Mouse (Mus musculus): ENCODE measurements at regions not wholly inside any gene's neighbourhood (a gene's known extent, or its start where the extent isn't known, plus 50 kb on each side); places are given as distances from the start of the nearest gene placed in this dataset.
"Not testable (repeated sequence)": the region's sequence is repeated elsewhere in the genome, so short reads cannot be mapped to it uniquely, and the experiment has no call there.

DNA sequence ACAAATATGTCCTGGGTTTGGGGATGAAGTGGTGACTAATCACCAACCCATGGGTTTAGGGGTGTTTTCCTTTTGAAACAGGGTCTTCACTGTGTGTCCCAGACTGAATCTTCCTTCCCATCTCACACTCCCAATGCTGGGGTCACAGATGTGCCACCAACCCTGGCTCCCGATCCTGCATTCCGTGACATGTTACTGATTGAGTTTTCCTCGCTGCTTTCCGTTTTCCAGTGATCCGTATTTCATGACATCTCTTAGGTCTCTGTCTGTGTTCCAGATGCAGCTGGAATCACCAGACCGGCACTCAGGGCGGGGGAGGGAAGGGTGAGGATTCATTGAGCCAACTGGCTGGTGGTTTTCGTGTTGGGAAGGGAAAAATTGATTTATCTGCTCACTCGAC, 157.1 kb downstream of the Opa1 start:
- DNase-seq (ENCODE audit: low spot score in 2 of 2): no peak
- intact Hi-C loops (cut with DNase I): no loop called here

- no peak for DNase-seq (ENCODE audit: low spot score in 2 of 2)
Measured at GRCm38 (mm10) chr16:29738075-29738474, 158.9 kb downstream of the Opa1 start.

GRCm38 (mm10) chr16:29742497-29743230, 163.5 kb downstream of the Opa1 start:
- intact Hi-C loops (cut with DNase I): no loop called here

More at GRCm38 (mm10) chr16:29738075-29738474, 158.9 kb downstream of the Opa1 start:
- intact Hi-C loops (cut with DNase I): no loop called here

GRCm38 (mm10) chr16:29745486-29745885, 166.4 kb downstream of the Opa1 start:
- intact Hi-C loops (cut with DNase I): no loop called here
- no peak for DNase-seq (ENCODE audit: low spot score in 2 of 2)

More at GRCm38 (mm10) chr16:29742497-29743230, 163.5 kb downstream of the Opa1 start:
- DNase-seq (ENCODE audit: low spot score in 2 of 2): no peak

DNA sequence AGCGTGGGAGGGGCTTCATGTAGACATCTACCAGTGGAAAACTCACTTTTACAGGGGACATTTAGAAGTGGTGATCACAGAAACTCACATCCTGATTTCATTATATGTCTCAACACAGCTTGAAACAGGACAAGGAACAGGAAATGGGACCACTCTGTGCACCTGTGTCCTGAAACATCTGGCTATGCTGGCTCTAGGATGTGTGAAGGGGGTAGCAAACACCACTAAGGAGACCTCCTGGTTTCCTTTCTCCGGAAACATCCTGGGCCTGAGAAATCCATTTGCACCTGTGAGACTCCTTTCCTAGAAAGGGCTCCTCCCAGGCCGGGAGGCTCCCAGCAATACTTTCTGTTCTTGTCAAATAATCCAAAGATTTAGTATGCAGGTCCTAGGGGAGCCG, 167.1 kb downstream of the Opa1 start:
- DNase-seq (ENCODE audit: low spot score in 2 of 2): no peak

GRCm38 (mm10) chr16:29749167-29749566, 170.0 kb downstream of the Opa1 start:
- intact Hi-C loops (cut with DNase I): no loop called here

More for the DNA sequence above, 167.1 kb downstream of the Opa1 start:
- intact Hi-C loops (cut with DNase I): no loop called here

DNA sequence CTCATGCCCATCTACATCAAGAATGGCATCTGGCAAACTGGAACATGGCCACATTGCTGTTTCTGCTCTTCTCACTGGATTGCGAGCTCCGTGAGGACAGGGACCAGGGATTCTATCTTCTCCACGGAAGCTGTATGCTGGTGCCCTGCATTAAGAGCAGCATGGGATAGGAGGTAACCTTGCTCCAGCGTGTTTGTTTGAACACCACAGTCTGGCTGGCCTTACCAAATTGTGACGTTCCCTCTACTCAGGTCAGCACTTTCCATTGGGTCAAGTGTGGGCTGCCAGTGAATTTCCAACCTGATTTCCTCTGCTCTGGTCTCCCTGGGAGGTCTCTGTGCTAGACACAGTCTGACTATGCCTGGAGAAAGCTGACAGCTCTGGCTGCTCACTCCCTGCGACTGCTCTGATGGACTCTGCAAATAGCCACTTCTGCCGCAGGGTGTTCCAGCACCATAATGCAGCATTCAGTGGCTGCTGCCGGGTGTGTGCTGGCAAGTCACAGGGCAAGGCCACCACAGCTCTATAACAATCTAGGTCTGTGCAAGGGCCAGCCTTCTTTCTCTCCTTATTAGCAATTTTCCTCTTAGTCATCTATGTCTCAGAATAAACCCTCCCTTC, 175.6 kb downstream of the Opa1 start:
- intact Hi-C loops (cut with DNase I): no loop called here
- DNase-seq (ENCODE audit: low spot score in 2 of 2): peak in 1 of 2 experiments; percentile 29

More at GRCm38 (mm10) chr16:29749167-29749566, 170.0 kb downstream of the Opa1 start:
- no peak for DNase-seq (ENCODE audit: low spot score in 2 of 2)

DNA sequence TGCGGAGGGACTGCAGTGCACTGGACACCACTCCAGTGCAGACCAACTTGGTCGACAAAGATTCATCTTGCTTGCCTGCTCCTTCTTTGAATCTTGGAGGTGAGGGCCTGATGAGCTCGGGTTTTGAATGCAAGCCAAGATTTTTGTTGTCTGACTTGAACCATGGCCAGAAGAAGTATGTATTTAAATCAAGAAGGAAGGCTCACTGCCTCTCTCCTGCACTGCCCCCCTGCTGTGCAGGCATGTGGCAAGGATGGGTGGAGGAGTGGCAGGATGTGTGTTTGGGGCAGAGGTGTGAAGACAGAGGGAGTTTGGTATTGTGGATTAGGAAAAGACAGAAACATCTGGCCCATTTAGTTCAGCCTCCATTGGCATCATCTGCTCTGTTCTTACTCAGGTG, 179.1 kb downstream of the Opa1 start:
- DNase-seq (ENCODE audit: low spot score in 2 of 2): peak in 1 of 2 experiments; percentile 23
- intact Hi-C loops (cut with DNase I): no loop called here

GRCm38 (mm10) chr16:29759416-29759815, 180.3 kb downstream of the Opa1 start:
- no peak for DNase-seq (ENCODE audit: low spot score in 2 of 2)
- intact Hi-C loops (cut with DNase I): no loop called here

DNA sequence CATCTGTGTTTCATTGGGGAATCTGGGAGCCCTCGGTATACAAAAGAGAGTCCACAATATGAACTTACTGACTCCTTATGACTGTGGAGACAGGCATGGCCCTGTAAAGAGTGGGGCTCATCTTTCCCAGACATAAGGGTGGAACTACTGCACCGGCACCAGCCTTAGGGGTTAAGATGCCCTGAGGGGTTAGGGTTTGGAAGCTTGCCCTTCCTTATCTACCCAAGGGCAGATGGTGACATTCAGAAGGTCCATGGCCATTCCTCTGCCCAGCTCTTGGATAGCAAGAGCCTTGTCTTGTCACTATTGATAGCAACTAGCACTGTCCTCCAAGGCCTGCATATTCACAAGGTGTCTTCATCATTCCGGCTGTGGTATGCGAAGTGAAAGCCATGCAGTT, 181.5 kb downstream of the Opa1 start:
- no peak for DNase-seq (ENCODE audit: low spot score in 2 of 2)
- intact Hi-C loops (cut with DNase I): loop anchor here (5.0 kb wide), 1 partner anchor 1367 kb away; no protein-coding TSS in a partner anchor

DNA sequence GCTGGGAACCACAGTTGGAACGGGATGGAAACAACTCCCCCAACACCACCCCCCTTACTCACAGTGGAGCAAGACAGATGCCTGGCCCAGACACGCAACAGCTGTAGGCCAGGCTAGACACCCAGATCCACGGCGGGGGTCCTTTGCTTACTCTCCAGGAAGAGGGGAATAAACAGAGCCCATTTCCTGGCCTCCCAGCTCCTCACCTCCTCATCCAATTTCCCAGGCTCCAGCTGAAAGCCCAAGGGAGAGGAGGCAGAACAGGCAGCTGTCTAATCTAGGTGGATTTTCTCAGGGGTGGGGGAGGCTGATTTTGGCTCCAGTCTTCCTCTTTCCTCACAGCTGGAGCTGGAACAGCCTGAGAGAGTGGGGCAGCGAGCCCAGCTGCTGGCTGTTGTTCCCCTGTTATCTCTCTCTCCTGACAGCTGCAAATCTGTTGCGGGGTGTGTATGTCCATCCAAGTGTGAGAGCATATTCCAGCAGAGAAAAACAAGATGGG, 182.7 kb downstream of the Opa1 start:
- peak in 1 of 2 experiments; percentile 20 for DNase-seq (ENCODE audit: low spot score in 2 of 2)
- intact Hi-C loops (cut with DNase I): loop anchor here (5.0 kb wide), 1 partner anchor 1365 kb away; no protein-coding TSS in a partner anchor

DNA sequence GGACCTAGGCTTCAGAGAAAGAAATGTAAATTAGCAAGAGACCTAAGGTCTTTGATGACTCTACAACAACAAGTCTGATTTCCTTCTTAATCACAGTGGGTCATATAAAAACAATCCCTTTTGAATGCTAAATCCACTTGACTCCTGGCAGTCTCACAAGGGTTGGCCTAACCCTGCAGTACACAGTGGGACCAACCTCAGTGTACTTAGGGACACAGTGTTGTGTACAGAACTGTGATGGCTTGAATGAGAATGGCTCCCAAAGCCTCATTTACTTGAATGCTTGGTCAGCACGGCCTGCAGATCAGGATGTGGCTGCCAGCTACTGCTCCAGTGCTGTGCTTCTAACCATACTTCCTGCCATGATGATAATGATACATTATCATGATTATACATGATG, 185.2 kb downstream of the Opa1 start:
- intact Hi-C loops (cut with DNase I): loop anchor here (5.0 kb wide), 1 partner anchor 1363 kb away; no protein-coding TSS in a partner anchor
- DNase-seq (ENCODE audit: low spot score in 2 of 2): no peak

- DNase-seq (ENCODE audit: low spot score in 2 of 2); intact Hi-C loops (cut with DNase I): not testable (repeated sequence)
Measured at GRCm38 (mm10) chr16:29765801-29766200, 186.7 kb downstream of the Opa1 start.

DNA sequence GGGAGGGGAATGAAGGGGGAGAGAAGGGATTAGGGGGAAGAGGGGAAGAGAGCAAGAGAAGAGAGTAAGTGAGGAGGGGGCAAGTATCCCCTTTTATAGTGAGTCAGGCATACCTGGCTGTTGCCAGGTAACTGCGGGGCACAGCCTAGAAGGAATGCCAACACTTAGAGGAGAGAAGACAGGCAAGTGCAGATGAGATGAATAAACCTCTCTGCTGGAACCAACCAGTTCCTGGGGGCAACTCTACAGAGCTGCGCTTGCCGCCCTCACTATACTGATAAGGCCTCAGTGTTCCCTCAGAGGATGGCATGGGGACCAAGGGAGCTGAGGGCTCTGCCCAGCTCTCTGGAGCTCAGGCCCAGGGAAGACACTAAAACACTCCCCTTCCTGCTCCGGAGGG, 192.2 kb downstream of the Opa1 start:
- DNase-seq (ENCODE audit: low spot score in 2 of 2): no peak
- intact Hi-C loops (cut with DNase I): no loop called here

GRCm38 (mm10) chr16:29771728-29772608, 192.8 kb downstream of the Opa1 start:
- peak in 1 of 2 experiments; percentile 62 for DNase-seq (ENCODE audit: low spot score in 2 of 2)
- intact Hi-C loops (cut with DNase I): loop anchor here (2.0 kb wide), 1 partner anchor 45 kb away; no protein-coding TSS in a partner anchor

DNA sequence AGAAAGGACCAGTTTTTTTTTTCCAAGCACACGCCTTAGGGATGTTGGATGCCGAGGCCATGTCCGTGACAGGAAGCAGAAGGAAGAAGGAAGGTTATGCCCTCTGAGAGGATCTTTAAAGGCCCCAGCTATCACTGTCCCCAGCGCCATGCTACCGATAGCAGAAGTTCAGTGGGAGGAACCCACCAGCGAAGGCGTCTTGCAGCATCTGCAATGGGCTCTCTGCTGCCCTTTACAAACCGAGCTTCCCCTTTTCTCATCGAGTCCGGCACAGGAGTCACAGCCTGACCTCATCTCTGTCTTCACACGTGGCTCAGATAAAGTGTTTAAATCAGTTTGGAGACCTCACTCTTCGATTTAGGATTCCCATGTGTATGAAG, 193.5 kb downstream of the Opa1 start:
- DNase-seq (ENCODE audit: low spot score in 2 of 2): no peak
- intact Hi-C loops (cut with DNase I): loop anchor here (2.0 kb wide), 1 partner anchor 44 kb away; no protein-coding TSS in a partner anchor

- peak; percentile 32 to 67 for DNase-seq (ENCODE audit: low spot score in 2 of 2)
- intact Hi-C loops (cut with DNase I): loop anchor here (2.0 kb wide), 1 partner anchor 44 kb away; no protein-coding TSS in a partner anchor
Measured at GRCm38 (mm10) chr16:29773056-29773455, 193.9 kb downstream of the Opa1 start.

- intact Hi-C loops (cut with DNase I): no loop called here
- no peak for DNase-seq (ENCODE audit: low spot score in 2 of 2)
Measured at GRCm38 (mm10) chr16:29774949-29775348, 195.8 kb downstream of the Opa1 start.

DNA sequence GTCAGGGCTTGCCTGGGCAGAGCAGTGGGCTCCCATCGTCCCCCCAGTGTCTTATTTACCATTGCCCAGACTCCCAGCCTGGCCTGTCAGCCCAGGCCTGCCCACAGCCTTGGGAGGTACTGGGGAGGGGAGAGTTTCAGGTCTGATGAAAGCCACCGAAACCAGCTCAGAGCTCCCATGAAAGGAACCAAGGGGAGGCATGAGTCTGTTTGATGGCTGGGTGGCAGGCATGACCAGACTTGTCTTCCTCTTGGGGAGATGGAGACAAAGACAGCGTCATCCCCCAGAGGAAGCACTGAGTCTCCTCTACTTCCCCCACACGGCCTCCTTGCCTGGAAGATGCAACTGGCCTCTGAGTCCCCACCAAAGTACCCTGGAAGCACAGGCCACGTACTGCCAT, 196.7 kb downstream of the Opa1 start:
- intact Hi-C loops (cut with DNase I): no loop called here
- DNase-seq (ENCODE audit: low spot score in 2 of 2): no peak

- intact Hi-C loops (cut with DNase I): no loop called here
- no peak for DNase-seq (ENCODE audit: low spot score in 2 of 2)
Measured at GRCm38 (mm10) chr16:29782441-29782840, 203.3 kb downstream of the Opa1 start.
